Mouse (Mus musculus): ENCODE data around the gene Cmah.

The Cmah gene

DNA sequence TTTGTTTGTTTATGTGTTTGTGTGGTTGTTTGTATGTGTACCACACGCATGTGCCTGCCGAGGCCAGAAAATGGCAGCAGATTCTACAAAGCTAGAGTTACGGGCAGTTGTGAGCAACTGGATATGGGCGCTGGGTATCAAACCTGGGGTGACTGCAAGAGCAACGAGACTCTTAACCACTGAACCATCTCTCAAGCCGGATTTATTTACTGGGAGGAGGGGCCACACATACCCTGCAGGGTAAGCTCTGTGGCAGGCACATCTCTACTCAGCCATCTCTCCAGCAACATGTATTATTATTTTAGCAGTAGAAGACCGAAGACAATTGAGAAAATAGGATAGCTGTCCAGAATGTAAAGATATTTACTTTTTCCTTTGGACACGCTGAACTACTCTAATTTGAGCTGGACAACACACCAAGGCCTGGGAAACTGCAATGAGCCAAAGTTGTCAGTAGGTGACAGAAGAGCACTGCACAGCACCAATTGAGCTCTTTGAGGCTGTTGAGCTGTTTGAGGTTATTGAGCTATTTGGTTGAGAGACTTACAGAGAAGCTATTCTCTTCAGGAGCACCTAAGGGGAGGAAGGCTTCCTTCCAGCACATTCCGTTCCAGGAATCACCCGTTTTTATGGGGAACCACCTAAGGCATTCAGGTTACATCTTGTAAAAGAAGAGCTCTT is 154.6 kb downstream of the Cmah start:
- DNase-seq (ENCODE audit: low read depth): peak; percentile 78

- no peak for DNase-seq (ENCODE audit: low read depth)
Observed at GRCm38 (mm10) chr13:24483691-24484090, 156.5 kb downstream of the Cmah start.

DNA sequence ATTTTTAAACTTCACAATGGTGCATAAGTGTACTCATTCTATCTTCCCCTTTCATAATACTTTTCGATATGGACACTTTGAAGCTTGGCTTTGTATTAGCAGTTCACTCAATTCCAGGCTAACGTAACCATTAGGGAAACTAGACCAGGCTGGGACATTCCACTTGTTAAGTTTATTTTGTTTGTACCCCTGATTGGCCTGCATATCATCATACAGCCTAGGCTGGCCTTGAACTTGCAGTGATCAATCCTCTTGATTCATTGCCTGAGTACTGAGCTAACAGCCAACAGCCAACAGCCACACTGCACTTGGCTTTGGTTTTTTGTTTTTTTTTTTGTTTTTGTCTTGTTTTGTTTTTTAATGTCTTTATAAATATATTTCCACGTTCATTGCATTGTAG is 157.6 kb downstream of the Cmah start:
- DNase-seq (ENCODE audit: low read depth): no peak

- DNase-seq (ENCODE audit: low read depth): no peak
Observed at GRCm38 (mm10) chr13:24485964-24486363, 158.8 kb downstream of the Cmah start.

- no peak for DNase-seq (ENCODE audit: low read depth)
Observed at GRCm38 (mm10) chr13:24486403-24486802, 159.2 kb downstream of the Cmah start.

DNA sequence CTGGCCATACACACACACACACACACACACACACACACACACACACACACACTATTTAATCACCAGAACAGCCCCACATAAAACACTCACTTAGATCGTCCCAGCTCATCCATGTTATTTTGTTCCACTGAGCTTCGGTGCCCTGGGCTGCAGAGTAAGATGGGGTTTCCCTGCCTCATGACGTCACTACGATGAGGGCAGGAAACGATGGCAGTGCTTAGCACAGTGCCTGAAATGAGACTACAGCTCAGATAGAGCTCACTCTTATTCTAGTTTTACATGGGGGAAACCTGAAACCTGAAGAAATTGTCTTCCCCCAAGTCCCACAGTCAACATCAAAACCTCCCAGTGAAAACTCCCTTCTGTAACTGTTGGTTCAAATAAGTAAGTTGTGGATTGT is 159.9 kb downstream of the Cmah start:
- DNase-seq (ENCODE audit: low read depth): peak; percentile 77

DNA sequence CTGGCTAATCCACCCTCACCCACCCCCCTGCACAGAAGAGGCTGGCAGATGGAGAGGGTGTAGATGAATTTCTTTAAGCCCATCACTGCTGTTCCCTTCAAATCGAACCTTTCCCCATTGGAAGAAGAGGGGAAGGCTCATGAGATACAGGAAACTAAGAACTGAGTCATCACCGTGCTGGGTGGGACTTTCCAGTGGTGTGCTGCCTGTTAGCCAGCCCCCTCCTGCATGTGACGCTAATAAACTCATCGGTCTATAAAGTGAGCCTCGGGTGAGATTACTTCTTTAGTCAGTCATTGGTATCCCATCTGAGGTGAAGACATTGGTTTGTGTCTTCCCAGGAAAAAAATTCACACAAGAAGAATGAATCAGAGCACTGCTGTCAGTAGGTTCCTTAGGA is 160.3 kb downstream of the Cmah start:
- DNase-seq (ENCODE audit: low read depth): no peak

- DNase-seq (ENCODE audit: low read depth): no peak
Observed at GRCm38 (mm10) chr13:24488526-24489070, 161.4 kb downstream of the Cmah start.

GRCm38 (mm10) chr13:24489515-24489914 is 162.3 kb downstream of the Cmah start:
- DNase-seq (ENCODE audit: low read depth): no peak

- no peak for DNase-seq (ENCODE audit: low read depth)
Observed at GRCm38 (mm10) chr13:24490041-24490440, 162.8 kb downstream of the Cmah start.

- DNase-seq (ENCODE audit: low read depth): no peak
Observed at GRCm38 (mm10) chr13:24491101-24491500, 163.9 kb downstream of the Cmah start.

DNA sequence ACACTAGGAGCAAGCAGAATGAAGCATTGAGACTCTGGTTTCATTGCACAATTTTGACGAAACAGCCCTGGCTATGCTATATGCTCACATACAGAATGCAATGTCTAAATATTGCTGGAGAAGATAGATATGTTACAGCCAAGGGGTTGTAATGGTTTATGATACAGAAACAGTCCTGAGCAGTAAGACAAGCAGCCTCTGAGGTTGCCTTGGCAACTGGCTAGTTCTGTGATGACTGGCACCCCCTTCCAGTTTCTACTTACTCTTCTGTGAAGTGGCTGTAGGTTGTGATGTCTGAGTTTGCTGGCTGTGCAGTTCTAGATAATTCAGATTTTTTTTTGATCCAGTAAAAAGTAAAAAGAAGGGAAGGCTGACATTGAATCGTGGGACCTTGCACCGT is 166.6 kb downstream of the Cmah start:
- no peak for DNase-seq (ENCODE audit: low read depth)

GRCm38 (mm10) chr13:24496353-24496752 is 169.1 kb downstream of the Cmah start:
- DNase-seq (ENCODE audit: low read depth): no peak

DNA sequence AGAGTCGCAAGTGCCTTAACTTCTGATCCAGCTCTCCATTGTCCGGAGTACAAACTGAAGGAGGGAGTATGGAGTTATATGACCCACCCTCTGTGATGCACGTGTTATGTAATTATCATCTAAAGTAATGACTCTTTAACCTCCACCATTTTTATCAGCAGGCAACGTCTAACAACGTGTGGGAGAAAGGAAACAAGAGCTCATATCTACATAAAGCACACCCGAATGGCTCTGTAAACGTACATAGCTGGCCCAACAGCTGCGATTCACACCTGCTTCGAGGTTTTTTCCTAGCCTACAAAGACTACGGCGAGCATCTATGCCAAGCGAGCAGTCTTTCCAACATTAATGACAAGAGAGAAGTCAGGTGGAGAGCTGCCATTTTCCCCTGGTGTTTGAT is 169.8 kb downstream of the Cmah start:
- no peak for DNase-seq (ENCODE audit: low read depth)

DNA sequence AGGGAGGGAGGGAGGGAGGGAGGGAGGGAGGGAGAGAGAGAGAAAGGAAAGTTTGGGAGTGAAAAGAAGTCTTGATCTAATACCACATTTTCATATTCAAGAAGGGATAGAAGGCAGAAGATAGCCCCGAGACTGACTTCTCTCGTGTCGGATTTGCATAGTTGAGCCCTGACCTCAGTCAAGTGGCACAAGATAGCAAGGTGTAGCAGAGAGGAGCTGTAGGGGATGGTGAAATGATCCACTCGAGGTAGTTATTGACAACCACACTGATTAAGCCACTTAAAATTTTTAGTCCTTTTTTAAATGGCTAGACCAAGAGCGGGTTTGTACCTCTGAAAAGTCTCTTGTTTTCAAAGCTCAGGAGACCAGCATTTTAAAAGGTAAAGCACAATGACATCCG is 171.1 kb downstream of the Cmah start:
- DNase-seq (ENCODE audit: low read depth): no peak

DNA sequence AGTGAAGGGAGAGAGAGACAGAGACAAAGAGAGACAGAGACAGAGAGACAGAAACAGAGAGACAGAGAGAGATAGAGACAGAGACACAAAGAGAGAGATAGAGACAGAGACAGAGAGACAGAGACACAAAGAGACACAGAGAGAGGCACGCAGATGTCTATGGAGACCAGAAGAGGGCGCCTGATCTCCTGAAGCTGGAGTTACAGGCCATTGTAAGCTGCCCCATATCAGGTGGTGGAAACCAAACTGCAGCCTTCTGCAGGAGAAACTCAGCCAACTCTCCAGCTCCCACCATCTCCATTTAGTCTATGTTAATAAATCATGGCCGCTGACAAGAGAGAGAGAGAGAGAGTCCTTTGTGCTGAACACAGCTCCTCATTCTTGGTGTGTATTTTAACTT is 172.3 kb downstream of the Cmah start:
- peak; percentile 83 for DNase-seq (ENCODE audit: low read depth)

GRCm38 (mm10) chr13:24501179-24501905 is 174.1 kb downstream of the Cmah start:
- DNase-seq (ENCODE audit: low read depth): peak; percentile 55

DNA sequence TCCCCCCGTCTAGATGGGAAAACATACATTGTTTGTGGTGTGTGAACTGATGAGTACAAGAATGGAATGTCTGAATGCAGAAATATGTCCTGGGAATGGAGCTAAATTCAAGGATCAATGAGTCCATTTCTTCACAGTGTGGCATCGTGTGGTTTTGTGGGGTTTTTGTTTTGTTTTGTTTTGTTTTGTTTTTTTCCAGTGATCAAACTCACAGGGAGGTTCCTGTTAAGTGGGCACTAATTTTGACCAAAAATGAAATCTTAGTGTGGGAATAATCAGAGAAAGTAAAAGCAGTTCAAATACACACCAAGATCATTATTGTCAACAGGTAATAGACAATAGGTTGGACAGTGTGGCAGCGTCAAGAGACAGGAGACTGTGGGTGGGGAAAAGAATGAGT is 174.7 kb downstream of the Cmah start:
- DNase-seq (ENCODE audit: low read depth): no peak

- no peak for DNase-seq (ENCODE audit: low read depth)
Observed at GRCm38 (mm10) chr13:24505812-24506211, 178.6 kb downstream of the Cmah start.

DNA sequence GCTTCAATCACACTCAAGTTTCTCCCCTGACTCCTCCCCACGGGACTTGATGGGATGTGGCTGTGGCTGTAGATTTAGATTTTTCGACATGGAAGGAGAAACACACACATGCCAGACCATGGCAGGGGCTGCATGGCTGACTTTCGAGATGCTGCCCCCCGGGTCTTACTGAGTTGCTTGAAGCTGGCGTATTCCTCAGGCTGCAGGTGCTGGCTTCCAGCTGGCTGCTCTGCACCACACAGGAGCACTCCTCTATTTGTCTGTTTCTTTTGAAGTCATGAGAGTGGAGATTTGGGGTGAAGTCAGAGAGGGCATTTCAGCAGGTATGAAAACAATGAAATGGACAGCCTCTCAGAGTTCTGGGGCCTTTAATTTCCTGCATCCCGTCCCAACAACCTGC is 180.0 kb downstream of the Cmah start:
- DNase-seq (ENCODE audit: low read depth): no peak

- DNase-seq (ENCODE audit: low read depth): no peak
Observed at GRCm38 (mm10) chr13:24508917-24509316, 181.7 kb downstream of the Cmah start.

DNA sequence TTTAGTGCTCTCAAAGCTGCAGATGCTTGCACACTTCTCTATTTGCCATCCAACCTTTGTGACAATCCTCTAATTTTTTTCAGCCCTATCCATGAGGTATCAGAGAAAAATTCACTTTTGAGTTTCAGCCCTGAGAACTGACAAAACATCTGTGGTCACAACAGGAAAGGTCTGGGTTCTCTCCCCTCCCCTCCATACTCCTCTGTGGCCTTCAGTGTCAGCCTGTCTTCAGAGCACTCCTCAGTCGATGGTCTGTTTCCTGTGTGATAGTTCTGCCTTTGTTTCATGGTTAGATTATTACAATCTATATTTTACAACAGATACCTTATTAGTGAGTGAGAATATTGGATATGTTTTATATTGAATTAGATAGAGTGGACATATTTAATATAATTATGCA is 184.2 kb downstream of the Cmah start:
- no peak for DNase-seq (ENCODE audit: low read depth)

GRCm38 (mm10) chr13:24511932-24512520 is 184.8 kb downstream of the Cmah start:
- no peak for DNase-seq (ENCODE audit: low read depth)
